Mouse (Mus musculus) small intestine, adult 2 months (tissue): ENCODE measurements around the gene Tom1l2. TPM values are rescaled to one million over a fixed set of nuclear protein-coding genes. Genes with fewer than 3 reads are reported as not detected.

Experiments
- H3K27ac ChIP-seq: fragments of 200-500 bp; 2 replicates; pipeline ENCODE4 v1.5.1; 2012; ENCODE audit warnings: low read depth, low read length, control low read depth, inconsistent platforms; ENCODE audit not compliant: insufficient read depth
- H3K27me3 ChIP-seq: fragments of 200-500 bp; 2 replicates; pipeline ENCODE4 v1.6.1; 2012; ENCODE audit warnings: mild to moderate bottlenecking, moderate library complexity, low read length, inconsistent platforms; ENCODE audit not compliant: control insufficient read depth, insufficient read depth
- H3K36me3 ChIP-seq: fragments of 200-500 bp; 2 replicates; pipeline ENCODE4 v1.6.1; 2012; ENCODE audit warnings: mild to moderate bottlenecking, low read length, control low read depth, inconsistent platforms; ENCODE audit not compliant: control insufficient read depth, insufficient read depth
- H3K4me1 ChIP-seq: fragments of 200-500 bp; 2 replicates; pipeline ENCODE4 v1.6.1; 2012; ENCODE audit warnings: low read length, inconsistent platforms, mixed read lengths; ENCODE audit not compliant: control insufficient read depth, insufficient read depth, insufficient read length
- H3K4me3 ChIP-seq: fragments of 200-500 bp; 2 replicates; pipeline ENCODE4 v1.5.1; 2012; ENCODE audit warnings: low read depth, mild to moderate bottlenecking, control low read depth, inconsistent platforms, low read length, moderate library complexity
- CTCF ChIP-seq: fragments of 200-500 bp; IDR thresholded peaks from 2 replicates; pipeline ENCODE4 v1.5.1; 2012; ENCODE audit warnings: low read depth, mild to moderate bottlenecking, control low read depth, inconsistent platforms, low read length, moderate library complexity, mixed read lengths; ENCODE audit not compliant: insufficient replicate concordance, insufficient read length; ENCODE audit errors: extremely low read depth
- POLR2A ChIP-seq: fragments of 200-500 bp; IDR thresholded peaks from 2 replicates; pipeline ENCODE4 v1.6.1; 2012; ENCODE audit warnings: low read depth, mild to moderate bottlenecking, control low read depth, inconsistent platforms, low read length, moderate library complexity
- WGBS: fragments of 180-500 bp; shearing (Covaris S2); methylation state at CpG from one replicate; pipeline ENCODE4 v1.1.7; 2018; 5-methylcytosine and 5-hydroxymethylcytosine counted together
- polyA plus RNA-seq: library from polyadenylated mRNA; depleted of rRNA; stranded (reverse); fragments of >200 nt; gene quantifications from 2 replicates; pipeline ENCODE4 v1.2.3, GENCODE M21; 2012

Gene Tom1l2
- polyA plus RNA-seq, 1 experiment = 152 TPM

DNA sequence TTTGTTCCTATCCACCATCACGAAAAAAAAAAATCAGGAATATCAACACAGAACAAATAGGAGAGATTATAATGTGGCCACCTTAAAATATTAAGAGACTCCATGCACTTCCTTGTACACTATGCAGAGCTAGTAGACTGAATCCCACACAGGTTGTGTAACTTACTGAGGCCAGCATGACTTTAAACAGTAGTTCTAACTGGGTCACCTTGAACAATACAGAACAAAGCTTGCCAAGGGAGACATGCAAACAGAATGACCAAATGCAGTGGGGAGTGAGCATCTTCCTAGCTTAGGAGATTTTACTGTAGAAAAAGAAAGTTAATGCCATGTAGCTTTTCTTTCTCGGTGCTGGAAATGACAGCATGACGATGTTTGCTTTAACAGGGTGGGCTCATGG lies 52.4 kb downstream of the Tom1l2 start:
- H3K27ac ChIP-seq = no peak overlapping the region
- TF ChIP-seq POLR2A (no peak), CTCF (no peak)

GRCm38 (mm10) chr11:60297772-60298171 lies 54.9 kb downstream of the Tom1l2 start:
- Histone ChIP-seq H3K36me3 (no peaks in the 10 kb centered on the region), H3K4me3 (no peak overlapping the region), H3K27me3 (no peaks in the 10 kb centered on the region), H3K4me1 (peaks cover 14% of the 10 kb centered on the region), H3K27ac (no peak overlapping the region)
- 68% methylated on average over 3 of the region's 3 CpGs for WGBS
- no peak for TF ChIP-seq POLR2A
- no peak for TF ChIP-seq CTCF

More for the DNA sequence above, 52.4 kb downstream of the Tom1l2 start:
- H3K4me3 ChIP-seq = no peak overlapping the region
- 84% methylated on average over 3 of the region's 3 CpGs for WGBS
- no peaks in the 10 kb centered on the region for H3K27me3 ChIP-seq
- peaks cover 18% of the 10 kb centered on the region for H3K4me1 ChIP-seq
- no peaks in the 10 kb centered on the region for H3K36me3 ChIP-seq

- Histone ChIP-seq H3K27me3 (no peaks in the 10 kb centered on the region), H3K4me3 (no peak overlapping the region), H3K27ac (no peak overlapping the region), H3K36me3 (no peaks in the 10 kb centered on the region), H3K4me1 (no peaks in the 10 kb centered on the region)
- TF ChIP-seq CTCF (no peak), POLR2A (no peak)
- WGBS = 89% methylated on average over 5 of the region's 5 CpGs
These were observed 57.9 kb downstream of the Tom1l2 start for GRCm38 (mm10) chr11:60294630-60295313.

DNA sequence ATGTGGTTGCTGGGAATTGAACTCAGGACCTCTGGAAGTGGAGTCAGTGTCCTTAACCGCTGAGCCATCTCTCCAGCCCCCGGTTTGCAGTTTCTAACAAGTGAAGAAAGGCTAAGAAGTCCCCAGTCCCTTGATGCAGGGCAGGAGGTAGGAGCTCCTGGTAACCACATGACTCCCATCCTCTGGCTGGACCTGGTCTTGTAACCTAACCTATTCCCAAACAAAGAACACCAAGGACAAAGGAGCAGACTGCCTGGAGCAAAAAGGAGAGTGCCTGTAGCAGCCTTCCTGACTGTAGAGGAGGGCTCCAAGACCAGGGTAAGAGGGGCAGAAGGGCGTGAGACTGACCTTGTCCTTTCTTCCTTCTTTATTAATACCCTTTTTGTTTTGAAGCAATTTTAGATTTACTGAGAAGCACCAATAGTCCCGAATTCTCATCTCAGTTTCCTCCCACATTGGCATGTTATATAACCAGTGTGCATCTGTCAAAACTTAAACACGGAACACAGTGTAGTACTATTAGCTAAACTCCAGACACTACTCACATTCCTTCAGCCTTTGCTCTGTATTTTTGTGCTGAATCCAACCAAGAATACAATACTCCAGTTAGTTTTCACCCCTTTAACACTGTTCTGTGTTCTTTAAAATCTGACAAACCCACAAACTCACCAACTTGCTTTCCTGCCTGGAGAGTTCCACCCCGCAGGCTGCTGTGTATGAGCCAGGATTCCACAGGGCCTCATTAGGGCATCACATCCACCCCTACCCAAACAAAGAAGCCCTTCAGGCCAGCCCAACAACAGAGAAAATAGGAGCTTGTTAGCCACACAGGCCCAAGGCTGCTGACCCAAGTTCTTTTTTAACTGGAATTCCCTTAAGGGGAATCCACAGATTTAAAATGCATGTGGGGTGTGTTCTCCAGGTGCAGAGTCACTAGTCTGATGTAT lies 58.7 kb downstream of the Tom1l2 start:
- H3K4me3 ChIP-seq = no peak overlapping the region
- no peaks in the 10 kb centered on the region for H3K4me1 ChIP-seq
- H3K36me3 ChIP-seq = no peaks in the 10 kb centered on the region
- H3K27ac ChIP-seq = no peak overlapping the region
- no peaks in the 10 kb centered on the region for H3K27me3 ChIP-seq
- TF ChIP-seq POLR2A (no peak), CTCF (no peak)
- WGBS = 87% methylated on average over 6 of the region's 6 CpGs

- H3K4me3 ChIP-seq = no peak overlapping the region
- H3K27me3 ChIP-seq = no peaks in the 10 kb centered on the region
- WGBS = 50% methylated on average over 2 of the region's 2 CpGs
- H3K4me1 ChIP-seq = no peaks in the 10 kb centered on the region
- no peaks in the 10 kb centered on the region for H3K36me3 ChIP-seq
- no peak overlapping the region for H3K27ac ChIP-seq
- TF ChIP-seq CTCF = peak; percentile 35; the same call in 1 of the 2 replicates
- TF ChIP-seq POLR2A = no peak
These were observed 60.0 kb downstream of the Tom1l2 start for GRCm38 (mm10) chr11:60292718-60293117.

- TF ChIP-seq POLR2A (no peak), CTCF (no peak)
- WGBS = 70% methylated on average over 5 of the region's 5 CpGs
- peak overlapping the region; percentile 37; the same call in 1 of the 2 replicates for H3K27ac ChIP-seq
These were observed 63.7 kb downstream of the Tom1l2 start for GRCm38 (mm10) chr11:60288980-60289379.

GRCm38 (mm10) chr11:60286311-60286710 lies 66.4 kb downstream of the Tom1l2 start:
- Histone ChIP-seq H3K27ac (no peak overlapping the region), H3K4me3 (no peak overlapping the region), H3K4me1 (no peaks in the 10 kb centered on the region), H3K27me3 (no peaks in the 10 kb centered on the region), H3K36me3 (peaks cover 1% of the 10 kb centered on the region; the same call in 1 of the 2 replicates)
- WGBS = 92% methylated on average over 4 of the region's 4 CpGs
- TF ChIP-seq CTCF (no peak), POLR2A (no peak)

More at GRCm38 (mm10) chr11:60288980-60289379, 63.7 kb downstream of the Tom1l2 start:
- Histone ChIP-seq H3K36me3 (peaks cover 1% of the 10 kb centered on the region; the same call in 1 of the 2 replicates), H3K27me3 (no peaks in the 10 kb centered on the region), H3K4me1 (no peaks in the 10 kb centered on the region), H3K4me3 (no peak overlapping the region)
